Mouse (Mus musculus): ENCODE results near the gene Hoxd12.

GRCm38 (mm10) chr2:74642431-74642830 is 32.4 kb upstream of the Hoxd12 start:
- TF ChIP-seq CTCF (conservative IDR thresholded peaks at IDR 0.05; ENCODE audit: low read length) (no peak), NANOG (IDR thresholded peaks at IDR 0.05; ENCODE audit: borderline replicate concordance, low read length) (no peak), POU5F1 (IDR thresholded peaks at IDR 0.05; ENCODE audit: borderline replicate concordance, low read length) (no peak)

All from E14TG2a.4 (cell line).